Mouse (Mus musculus) stomach, adult 2 months (tissue): Measurements from ENCODE around the gene Slc12a1. TPM values are rescaled to one million over a fixed set of nuclear protein-coding genes. Genes with fewer than 3 reads are reported as not detected.

Experiments
- polyA plus RNA-seq: library from polyadenylated mRNA; depleted of rRNA; stranded (reverse); fragments of >200 nt; gene quantifications from 2 replicates; pipeline ENCODE4 v1.2.3, GENCODE M21; 2012; rRNA removed

Gene Slc12a1
- polyA plus RNA-seq, result not detected in 2 replicates

DNA sequence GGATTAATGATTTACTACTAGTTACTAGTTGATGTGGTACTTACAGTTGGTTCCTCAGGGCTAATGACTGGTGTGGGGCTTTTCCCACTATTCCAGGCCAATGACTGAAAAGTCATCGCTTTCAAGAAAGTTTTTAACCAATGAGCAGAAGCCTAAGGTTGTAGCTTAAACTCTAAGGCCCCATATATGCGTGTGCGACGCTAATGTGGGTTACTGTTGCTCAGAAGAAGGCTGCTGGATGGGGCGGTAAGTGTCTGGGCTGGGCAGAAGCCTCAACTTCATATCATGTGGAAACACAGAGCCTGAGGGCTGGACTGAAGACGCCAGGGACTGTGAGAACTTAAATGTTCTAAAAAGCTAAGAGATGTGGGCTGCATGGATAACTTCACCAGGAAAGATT lies at the start of gene Slc12a1:
Gene Slc12a1 (plus strand): TSS at position 118 of the 400 bp plus-strand sequence.

DNA sequence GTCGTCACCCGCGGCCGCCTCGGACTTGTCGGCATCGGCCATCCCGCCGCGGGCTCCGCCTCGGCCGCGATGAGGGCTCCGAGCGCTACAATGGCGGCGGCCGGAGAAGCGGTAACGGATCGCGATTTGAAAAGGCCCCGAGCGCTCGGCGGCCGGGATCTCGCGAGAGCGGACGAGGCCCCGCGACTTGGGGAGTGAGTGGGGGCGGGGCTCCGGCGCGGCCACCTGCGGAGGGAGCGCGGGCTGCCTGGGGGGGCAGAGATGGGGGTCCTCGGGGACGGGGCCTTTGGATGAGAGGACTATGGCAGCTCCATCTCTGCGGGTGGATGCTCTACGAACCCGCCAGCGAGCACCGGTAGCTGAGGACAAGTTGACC lies 28.8 kb upstream of the Slc12a1 start, which contains the start of gene Myef2:
Gene Myef2 (minus strand): TSS at position 185 of the 376 bp plus-strand sequence.

DNA sequence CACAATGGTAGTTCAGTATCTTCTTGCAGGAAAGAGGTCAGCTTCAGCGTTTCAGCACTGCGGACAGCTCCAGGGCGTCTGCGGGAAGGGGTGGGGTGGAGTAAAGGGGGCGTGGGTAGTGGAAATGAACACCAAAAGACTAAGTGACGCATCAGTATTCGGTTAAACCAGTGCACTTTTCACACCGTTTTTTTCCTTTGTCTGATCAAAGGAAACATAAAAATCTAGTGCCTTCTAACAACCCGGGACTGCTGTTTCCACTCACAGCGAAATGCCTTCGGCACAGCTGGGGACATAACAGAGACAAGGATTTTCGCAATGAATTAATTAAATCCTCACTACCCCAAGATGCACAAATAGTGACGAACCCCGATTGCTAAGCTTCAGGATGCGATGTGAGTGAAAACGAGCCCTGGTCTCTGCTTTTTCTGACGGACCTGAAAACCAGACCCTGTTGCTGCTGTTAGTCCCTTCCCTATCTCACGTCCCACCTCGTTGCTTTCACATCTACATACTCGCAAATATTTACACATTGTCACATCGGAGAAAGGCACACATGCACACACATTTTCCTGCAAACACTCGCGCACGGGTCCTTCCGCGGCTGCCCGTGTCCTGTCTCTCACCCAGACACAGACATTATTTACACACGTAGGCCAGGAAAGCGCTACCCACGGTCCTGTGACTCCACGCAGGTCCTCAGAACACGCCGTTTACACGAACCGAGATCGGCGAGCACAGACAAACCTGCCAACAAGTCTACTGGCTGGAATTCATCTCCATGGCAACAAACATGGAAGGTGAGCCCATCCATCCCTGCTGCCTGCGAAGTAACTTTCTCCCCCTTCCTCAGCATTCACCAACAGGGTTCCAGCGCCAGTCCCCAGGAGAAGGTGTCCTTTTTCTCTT lies 16.1 kb upstream of the Slc12a1 start, which contains the start of gene Ctxn2:
Gene Ctxn2 (plus strand): TSS at position 790 of the 909 bp plus-strand sequence.

DNA sequence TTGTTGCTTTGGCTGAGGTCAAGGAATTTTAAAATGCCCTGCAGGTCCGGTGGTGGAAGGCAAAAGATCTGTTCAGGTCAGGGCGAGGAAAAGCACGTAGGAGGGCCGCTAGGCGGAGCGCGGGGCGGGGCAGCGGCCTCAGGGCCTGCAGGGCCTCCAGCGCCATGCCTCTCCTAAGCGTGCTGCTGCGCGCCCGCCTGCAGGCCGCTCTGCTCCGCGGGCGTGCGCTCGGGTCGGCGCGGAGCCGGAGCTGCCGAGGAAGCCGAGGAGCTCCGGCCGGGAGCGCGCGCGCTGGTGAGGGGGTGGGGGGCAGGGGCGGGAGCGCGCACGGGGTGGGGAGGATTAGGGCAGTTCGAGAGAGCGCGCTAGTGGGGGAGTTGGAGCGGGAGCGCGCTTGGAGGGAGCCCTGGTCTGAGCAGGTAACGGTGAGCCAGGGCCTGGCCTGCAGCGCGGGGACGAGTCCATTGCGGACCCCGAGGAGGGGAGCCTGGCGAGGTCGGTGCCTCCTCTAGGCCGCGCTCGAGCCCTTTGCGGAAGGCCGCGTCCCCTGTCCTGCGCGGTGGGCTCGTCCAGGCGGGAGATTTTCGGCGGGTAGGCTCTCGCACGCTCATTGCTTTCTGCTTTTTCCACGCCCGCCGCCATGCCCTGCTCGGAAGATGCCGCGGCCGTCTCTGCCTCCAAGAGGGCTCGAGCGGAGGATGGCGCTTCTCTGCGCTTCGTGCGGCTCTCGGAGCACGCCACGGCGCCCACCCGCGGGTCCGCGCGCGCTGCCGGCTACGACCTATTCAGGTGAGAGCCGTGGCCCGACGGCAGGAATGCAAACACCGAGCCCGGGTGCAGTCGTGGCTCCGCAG lies 95.0 kb downstream of the Slc12a1 start, which contains the start of gene Dut:
Gene Dut (plus strand): TSS at position 83 of the 854 bp plus-strand sequence.

Other genes starting within 250 kb of the Slc12a1 start
- 0.03 and 0.06 TPM in 2 replicates for gene Slc24a5, start 84.4 kb upstream of the Slc12a1 start, polyA plus RNA-seq
- gene Myef2, start 28.8 kb upstream of the Slc12a1 start, polyA plus RNA-seq, result 2.1 and 3.3 TPM in 2 replicates
- gene Ctxn2, start 15.8 kb upstream of the Slc12a1 start, polyA plus RNA-seq, result 0.05 TPM in 1 of 2 replicates, not detected in the other
- 6.2 and 14.4 TPM in 2 replicates for gene Dut, start 94.7 kb downstream of the Slc12a1 start, polyA plus RNA-seq